Mouse (Mus musculus) liver, postnatal 0 days (tissue): ENCODE measurements around the gene Psmg3. TPM values are rescaled to one million over a fixed set of nuclear protein-coding genes. Genes with fewer than 3 reads are reported as not detected.

Experiments
- ATAC-seq: fragments of 200-750 bp; cut with Nextera tagmentation; 2 replicates; pipeline ENCODE4 v1.8.0; 2017; ENCODE audit warnings: mild to moderate bottlenecking, moderate library complexity
- DNase-seq: peaks from one replicate; pipeline ENCODE4 v3.0.0-alpha.2; 2016
- H3K27ac ChIP-seq: fragments of 300-500 bp; sonication (generic); 2 replicates; pipeline ENCODE4 v1.5.1; 2014; ENCODE audit warnings: antibody characterized with exemption, moderate library complexity, mild to moderate bottlenecking, low read depth
- H3K27me3 ChIP-seq: fragments of 300-500 bp; sonication (generic); 2 replicates; pipeline ENCODE4 v1.6.1; 2014; ENCODE audit warnings: low read length, control low read depth, mixed read lengths; ENCODE audit not compliant: insufficient read depth
- H3K36me3 ChIP-seq: fragments of 300-500 bp; sonication (generic); replicated peaks from 2 replicates; pipeline ENCODE4 v1.6.1; 2014; ENCODE audit warnings: mild to moderate bottlenecking, control low read depth, low read length, moderate library complexity, mixed read lengths; ENCODE audit not compliant: insufficient read depth
- H3K4me1 ChIP-seq: fragments of 300-500 bp; sonication (generic); 2 replicates; pipeline ENCODE4 v1.6.1; 2014; ENCODE audit warnings: antibody characterized with exemption, mild to moderate bottlenecking, control low read depth; ENCODE audit not compliant: insufficient read depth
- H3K4me2 ChIP-seq: fragments of 300-500 bp; sonication (generic); 2 replicates; pipeline ENCODE4 v1.6.1; 2014; ENCODE audit warnings: low read depth, mild to moderate bottlenecking, low read length, moderate library complexity, mixed read lengths
- H3K4me3 ChIP-seq: fragments of 300-500 bp; sonication (generic); 2 replicates; pipeline ENCODE4 v1.5.1; 2014; ENCODE audit warnings: low read depth, low read length
- H3K9ac ChIP-seq: fragments of 300-500 bp; sonication (generic); replicated peaks from 2 replicates; pipeline ENCODE4 v1.6.1; 2014; ENCODE audit warnings: mild to moderate bottlenecking, moderate library complexity
- H3K9me3 ChIP-seq: fragments of 300-500 bp; sonication (generic); 2 replicates; pipeline ENCODE4 v1.6.1; 2016; ENCODE audit warnings: mild to moderate bottlenecking, control low read depth, low read length, mixed read lengths
- CTCF ChIP-seq: sonication (generic); IDR thresholded peaks from 2 replicates; pipeline ENCODE4 v1.5.1; 2016; ENCODE audit warnings: antibody characterized with exemption, low read depth
- EP300 ChIP-seq: IDR thresholded peaks from 2 replicates; pipeline ENCODE4 v1.6.1; 2016; ENCODE audit warnings: antibody characterized with exemption, low read depth, mild to moderate bottlenecking
- WGBS: fragments of 180-500 bp; shearing (Covaris S2); extraction: QIAGEN DNeasy Blood & Tissue Kit; methylation state at CpG from one replicate; pipeline ENCODE4 v1.1.7; 2014; ENCODE audit not compliant: insufficient replicate concordance; 5-methylcytosine and 5-hydroxymethylcytosine counted together
- polyA plus RNA-seq: library from polyadenylated mRNA; unstranded; fragments of >200 nt; fragmentation: Nextera tagmentation; extraction: Ambion mirVana; gene quantifications from 2 replicates; pipeline ENCODE4 v1.2.1, GENCODE M21; 2015

Psmg3 gene
- polyA plus RNA-seq, 1 experiment from 2014 or later: 29.1 TPM

- Histone ChIP-seq H3K9me3 (no peaks in the 10 kb centered on the region), H3K36me3 (peaks cover 13% of the 10 kb centered on the region), H3K4me1 (peaks cover 13% of the 10 kb centered on the region), H3K4me2 (no peak overlapping the region), H3K27ac (no peak overlapping the region), H3K27me3 (no peaks in the 10 kb centered on the region), H3K4me3 (no peak overlapping the region), H3K9ac (0 out of 2 replicates have a peak overlapping the region, but pooled peaks have one; percentile 21)
- DNase-seq: no peak
- TF ChIP-seq CTCF (no peak), EP300 (no peak)
- ATAC-seq: no peak
- whole genome bisulfite sequencing: 66% methylated on average over 3 of the region's 3 CpGs
Measured at GRCm38 (mm10) chr5:139818056-139818455, 8.6 kb downstream of the Psmg3 start.

GRCm38 (mm10) chr5:139817292-139817691 is 9.4 kb downstream of the Psmg3 start:
- WGBS: 10% methylated on average over 1 of the region's 1 CpGs

GRCm38 (mm10) chr5:139816445-139816844 is 10.2 kb downstream of the Psmg3 start:
- Histone ChIP-seq H3K27me3 (no peaks in the 10 kb centered on the region), H3K4me1 (peaks cover 20% of the 10 kb centered on the region), H3K4me3 (no peak overlapping the region), H3K36me3 (no peaks in the 10 kb centered on the region; the same call in 1 of the 2 replicates), H3K9ac (no peak overlapping the region), H3K27ac (no peak overlapping the region), H3K4me2 (no peak overlapping the region), H3K9me3 (no peaks in the 10 kb centered on the region)
- no peak for DNase-seq
- TF ChIP-seq EP300 (no peak), CTCF (no peak)
- no peak for ATAC-seq

More at GRCm38 (mm10) chr5:139817292-139817691, 9.4 kb downstream of the Psmg3 start:
- H3K4me1 ChIP-seq: peaks cover 13% of the 10 kb centered on the region
- no peaks in the 10 kb centered on the region for H3K27me3 ChIP-seq
- no peak overlapping the region for H3K4me3 ChIP-seq
- no peak overlapping the region for H3K27ac ChIP-seq
- no peak for DNase-seq
- peaks cover 8% of the 10 kb centered on the region for H3K36me3 ChIP-seq
- no peak for ATAC-seq
- H3K4me2 ChIP-seq: no peak overlapping the region
- H3K9ac ChIP-seq: no peak overlapping the region
- no peaks in the 10 kb centered on the region for H3K9me3 ChIP-seq
- TF ChIP-seq CTCF: peak; percentile 92
- no peak for TF ChIP-seq EP300

GRCm38 (mm10) chr5:139815964-139816363 is 10.7 kb downstream of the Psmg3 start:
- no peak overlapping the region for H3K27ac ChIP-seq
- 72% methylated on average over 6 of the region's 6 CpGs for WGBS
- no peak for DNase-seq

GRCm38 (mm10) chr5:139813963-139814381 is 12.7 kb downstream of the Psmg3 start:
- H3K36me3 ChIP-seq: no peaks in the 10 kb centered on the region
- no peaks in the 10 kb centered on the region for H3K9me3 ChIP-seq
- H3K27ac ChIP-seq: no peak overlapping the region
- no peak for TF ChIP-seq CTCF
- no peak for TF ChIP-seq EP300
- H3K4me2 ChIP-seq: peak overlapping the region; percentile 44
- H3K27me3 ChIP-seq: no peaks in the 10 kb centered on the region
- 28% methylated on average over 13 of the region's 13 CpGs for WGBS
- peak overlapping the region; percentile 31 for H3K4me3 ChIP-seq
- H3K4me1 ChIP-seq: peaks cover 20% of the 10 kb centered on the region
- H3K9ac ChIP-seq: peak overlapping the region; percentile 8
- ATAC-seq: peak; percentile 84
- peak; percentile 72 for DNase-seq

More at GRCm38 (mm10) chr5:139815964-139816363, 10.7 kb downstream of the Psmg3 start:
- Histone ChIP-seq H3K4me1 (peaks cover 20% of the 10 kb centered on the region), H3K4me3 (no peak overlapping the region), H3K9me3 (no peaks in the 10 kb centered on the region), H3K36me3 (no peaks in the 10 kb centered on the region), H3K9ac (no peak overlapping the region), H3K27me3 (no peaks in the 10 kb centered on the region), H3K4me2 (no peak overlapping the region)
- no peak for ATAC-seq
- TF ChIP-seq EP300: no peak
- no peak for TF ChIP-seq CTCF

GRCm38 (mm10) chr5:139813126-139813490 is 13.6 kb downstream of the Psmg3 start:
- H3K4me3 ChIP-seq: no peak overlapping the region
- peaks cover 14% of the 10 kb centered on the region for H3K4me1 ChIP-seq
- no peak for DNase-seq
- ATAC-seq: no peak
- 53% methylated on average over 10 of the region's 10 CpGs for WGBS
- no peaks in the 10 kb centered on the region for H3K9me3 ChIP-seq
- H3K27ac ChIP-seq: no peak overlapping the region
- TF ChIP-seq EP300 (no peak), CTCF (no peak)
- H3K4me2 ChIP-seq: no peak overlapping the region
- no peaks in the 10 kb centered on the region for H3K36me3 ChIP-seq
- no peaks in the 10 kb centered on the region for H3K27me3 ChIP-seq
- no peak overlapping the region for H3K9ac ChIP-seq
